Mouse (Mus musculus): ENCODE data around the gene Emilin2. TPM values are rescaled to one million over a fixed set of nuclear protein-coding genes. Genes with fewer than 3 reads are reported as not detected.

The Emilin2 gene
- polyA plus RNA-seq, 1 experiment = 0.85 TPM

- 48% methylated on average over 6 of the region's 6 CpGs for WGBS
- H3K27me3 ChIP-seq (ENCODE audit: control insufficient read depth, insufficient read depth, low read length) = no peaks in the 10 kb centered on the region
- TF ChIP-seq CTCF (IDR thresholded peaks at IDR 0.05; ENCODE audit: extremely low read depth, insufficient read length, insufficient replicate concordance, low read depth, low read length) (peak; percentile 68; the same call in 1 of the 2 replicates), POLR2A (IDR thresholded peaks at IDR 0.05; ENCODE audit: low read depth, low read length) (no peak)
These were observed 57.0 kb downstream of the Emilin2 start for GRCm38 (mm10) chr17:71254736-71255135.

GRCm38 (mm10) chr17:71254106-71254505 is 57.7 kb downstream of the Emilin2 start:
- peaks cover 13% of the 10 kb centered on the region for H3K36me3 ChIP-seq (ENCODE audit: control insufficient read depth, insufficient read depth, low read length)
- no peaks in the 10 kb centered on the region for H3K27me3 ChIP-seq (ENCODE audit: control insufficient read depth, insufficient read depth, low read length)
- H3K4me1 ChIP-seq (ENCODE audit: control insufficient read depth, insufficient read depth, insufficient read length, low read length) = peaks cover 6% of the 10 kb centered on the region; the same call in 1 of the 2 replicates
- TF ChIP-seq POLR2A (IDR thresholded peaks at IDR 0.05; ENCODE audit: low read depth, low read length) (no peak), CTCF (IDR thresholded peaks at IDR 0.05; ENCODE audit: extremely low read depth, insufficient read length, insufficient replicate concordance, low read depth, low read length) (no peak)
- H3K27ac ChIP-seq (ENCODE audit: insufficient read depth, low read depth, low read length) = no peak overlapping the region
- H3K4me3 ChIP-seq (ENCODE audit: low read depth, low read length) = no peak overlapping the region
- 47% methylated on average over 5 of the region's 5 CpGs for WGBS

More at GRCm38 (mm10) chr17:71254736-71255135, 57.0 kb downstream of the Emilin2 start:
- Histone ChIP-seq H3K27ac (ENCODE audit: insufficient read depth, low read depth, low read length) (no peak overlapping the region), H3K4me1 (ENCODE audit: control insufficient read depth, insufficient read depth, insufficient read length, low read length) (peaks cover 5% of the 10 kb centered on the region; the same call in 1 of the 2 replicates), H3K36me3 (ENCODE audit: control insufficient read depth, insufficient read depth, low read length) (peaks cover 12% of the 10 kb centered on the region), H3K4me3 (ENCODE audit: low read depth, low read length) (no peak overlapping the region)

- 58% methylated on average over 2 of the region's 2 CpGs for WGBS
- H3K36me3 ChIP-seq (ENCODE audit: control insufficient read depth, insufficient read depth, low read length) = peaks cover 17% of the 10 kb centered on the region
- H3K27me3 ChIP-seq (ENCODE audit: control insufficient read depth, insufficient read depth, low read length) = no peaks in the 10 kb centered on the region
- no peak overlapping the region for H3K4me3 ChIP-seq (ENCODE audit: low read depth, low read length)
- peaks cover 6% of the 10 kb centered on the region; the same call in 1 of the 2 replicates for H3K4me1 ChIP-seq (ENCODE audit: control insufficient read depth, insufficient read depth, insufficient read length, low read length)
- no peak for TF ChIP-seq POLR2A (IDR thresholded peaks at IDR 0.05; ENCODE audit: low read depth, low read length)
- no peak for TF ChIP-seq CTCF (IDR thresholded peaks at IDR 0.05; ENCODE audit: extremely low read depth, insufficient read length, insufficient replicate concordance, low read depth, low read length)
- no peak overlapping the region for H3K27ac ChIP-seq (ENCODE audit: insufficient read depth, low read depth, low read length)
These were observed 58.4 kb downstream of the Emilin2 start for GRCm38 (mm10) chr17:71253391-71253790.

- H3K4me3 ChIP-seq (ENCODE audit: low read depth, low read length) = no peak overlapping the region
- H3K4me1 ChIP-seq (ENCODE audit: control insufficient read depth, insufficient read depth, insufficient read length, low read length) = peaks cover 6% of the 10 kb centered on the region; the same call in 1 of the 2 replicates
- WGBS = 91% methylated on average over 9 of the region's 9 CpGs
- no peak for TF ChIP-seq CTCF (IDR thresholded peaks at IDR 0.05; ENCODE audit: extremely low read depth, insufficient read length, insufficient replicate concordance, low read depth, low read length)
- no peaks in the 10 kb centered on the region for H3K27me3 ChIP-seq (ENCODE audit: control insufficient read depth, insufficient read depth, low read length)
- no peak overlapping the region for H3K27ac ChIP-seq (ENCODE audit: insufficient read depth, low read depth, low read length)
- peaks cover 29% of the 10 kb centered on the region for H3K36me3 ChIP-seq (ENCODE audit: control insufficient read depth, insufficient read depth, low read length)
These were observed 59.7 kb downstream of the Emilin2 start for GRCm38 (mm10) chr17:71252101-71252500.

- 72% methylated on average over 6 of the region's 6 CpGs for WGBS
- H3K27ac ChIP-seq (ENCODE audit: insufficient read depth, low read depth, low read length) = no peak overlapping the region
- TF ChIP-seq CTCF (IDR thresholded peaks at IDR 0.05; ENCODE audit: extremely low read depth, insufficient read length, insufficient replicate concordance, low read depth, low read length) = no peak
- no peak for TF ChIP-seq POLR2A (IDR thresholded peaks at IDR 0.05; ENCODE audit: low read depth, low read length)
These were observed 60.2 kb downstream of the Emilin2 start for GRCm38 (mm10) chr17:71251601-71252001.

GRCm38 (mm10) chr17:71250819-71251600 is 60.8 kb downstream of the Emilin2 start:
- H3K4me1 ChIP-seq (ENCODE audit: control insufficient read depth, insufficient read depth, insufficient read length, low read length) = peaks cover 6% of the 10 kb centered on the region; the same call in 1 of the 2 replicates
- H3K36me3 ChIP-seq (ENCODE audit: control insufficient read depth, insufficient read depth, low read length) = peaks cover 40% of the 10 kb centered on the region
- no peaks in the 10 kb centered on the region for H3K27me3 ChIP-seq (ENCODE audit: control insufficient read depth, insufficient read depth, low read length)
- no peak overlapping the region for H3K4me3 ChIP-seq (ENCODE audit: low read depth, low read length)
- no peak overlapping the region for H3K27ac ChIP-seq (ENCODE audit: insufficient read depth, low read depth, low read length)
- WGBS = 77% methylated on average over 16 of the region's 16 CpGs
- no peak for TF ChIP-seq POLR2A (IDR thresholded peaks at IDR 0.05; ENCODE audit: low read depth, low read length)
- no peak for TF ChIP-seq CTCF (IDR thresholded peaks at IDR 0.05; ENCODE audit: extremely low read depth, insufficient read length, insufficient replicate concordance, low read depth, low read length)

More at GRCm38 (mm10) chr17:71251601-71252001, 60.2 kb downstream of the Emilin2 start:
- Histone ChIP-seq H3K27me3 (ENCODE audit: control insufficient read depth, insufficient read depth, low read length) (no peaks in the 10 kb centered on the region), H3K36me3 (ENCODE audit: control insufficient read depth, insufficient read depth, low read length) (peaks cover 34% of the 10 kb centered on the region), H3K4me3 (ENCODE audit: low read depth, low read length) (no peak overlapping the region), H3K4me1 (ENCODE audit: control insufficient read depth, insufficient read depth, insufficient read length, low read length) (peaks cover 6% of the 10 kb centered on the region; the same call in 1 of the 2 replicates)

GRCm38 (mm10) chr17:71250046-71250445 is 61.7 kb downstream of the Emilin2 start:
- H3K27me3 ChIP-seq (ENCODE audit: control insufficient read depth, insufficient read depth, low read length) = no peaks in the 10 kb centered on the region
- 79% methylated on average over 2 of the region's 2 CpGs for WGBS
- peaks cover 49% of the 10 kb centered on the region for H3K36me3 ChIP-seq (ENCODE audit: control insufficient read depth, insufficient read depth, low read length)
- TF ChIP-seq POLR2A (IDR thresholded peaks at IDR 0.05; ENCODE audit: low read depth, low read length) (no peak), CTCF (IDR thresholded peaks at IDR 0.05; ENCODE audit: extremely low read depth, insufficient read length, insufficient replicate concordance, low read depth, low read length) (no peak)
- H3K4me1 ChIP-seq (ENCODE audit: control insufficient read depth, insufficient read depth, insufficient read length, low read length) = peaks cover 6% of the 10 kb centered on the region; the same call in 1 of the 2 replicates
- H3K4me3 ChIP-seq (ENCODE audit: low read depth, low read length) = no peak overlapping the region
- H3K27ac ChIP-seq (ENCODE audit: insufficient read depth, low read depth, low read length) = no peak overlapping the region

Measured in small intestine, adult 2 months (tissue).